Mouse (Mus musculus): ENCODE results near the gene Gm10964.

DNA sequence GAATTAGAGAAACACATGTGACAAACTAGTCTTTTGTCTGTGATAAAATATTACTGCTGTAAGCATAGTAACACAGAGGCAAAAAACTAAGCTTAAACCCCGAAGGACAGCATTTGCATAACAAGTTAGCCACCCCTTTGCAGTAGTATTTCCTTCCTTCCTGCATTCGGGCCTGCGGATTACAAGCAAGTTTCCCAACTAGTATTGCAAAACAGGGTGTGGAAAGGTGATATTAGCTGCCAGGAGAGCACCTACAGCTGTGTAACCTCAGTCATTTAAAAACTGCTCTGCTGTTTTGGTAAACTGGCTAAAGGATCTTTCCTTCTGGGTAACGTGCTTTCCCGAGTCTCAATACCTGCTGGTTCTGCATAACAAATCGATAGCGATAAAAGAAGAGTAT, 48.1 kb downstream of the Gm10964 start:
- no peak for TF ChIP-seq CTCF (IDR thresholded peaks at IDR 0.05; ENCODE audit: low read depth, low read length)
- no peak for TF ChIP-seq POLR2A (IDR thresholded peaks at IDR 0.05; ENCODE audit: insufficient read depth, low read length)
- TF ChIP-seq EP300 (IDR thresholded peaks at IDR 0.05; ENCODE audit: insufficient read depth, low read depth, low read length) = no peak

Measured in ES-Bruce4 (cell line).